ENCODE assay signal across 8 mouse cellular contexts in genomic region chr4:141020811-141021613, GRCm38 (mm10). TPM values are rescaled to one million over a fixed set of nuclear protein-coding genes. Genes with fewer than 3 reads are reported as not detected.
A peak's percentile ranks its signal among the peaks of the same experiment; 100 is the strongest.
DNase-seq lines count a peak whose midpoint lies in the region; ATAC-seq lines count a peak whose summit lies in the region.
"Had no signal": no experiment of that assay in that cellular context is flagged by ENCODE, and none has a peak within 500 bp of the region (broad histone marks: within the 10 kb centered on the region; RNA-seq: fewer than 3 reads in every experiment).

No protein-coding gene starts in this region.

- H3K9me3 ChIP-seq in forebrain, embryonic 14.5 days (replicated peaks; ENCODE audit: control insufficient read depth, low read length) = no peaks in the 10 kb centered on the region
- H3K9me3 ChIP-seq in hindbrain, embryonic 13.5 days = no peaks in the 10 kb centered on the region
- H3K9me3 ChIP-seq in midbrain, embryonic 10.5 days (replicated peaks) = no peaks in the 10 kb centered on the region

- H3K4me1 ChIP-seq in forebrain, embryonic 14.5 days (ENCODE audit: control insufficient read depth, insufficient read depth, low read length) = peaks cover 25% of the 10 kb centered on the region
- peaks cover 54% of the 10 kb centered on the region for H3K4me1 ChIP-seq in hindbrain, embryonic 13.5 days (replicated peaks)
- peaks cover 38% of the 10 kb centered on the region for H3K4me1 ChIP-seq in midbrain, embryonic 10.5 days

- peak overlapping the region; percentile 3; the same call in 1 of the 2 replicates for H3K9ac ChIP-seq in forebrain, embryonic 14.5 days (ENCODE audit: low read length)
- H3K9ac ChIP-seq in hindbrain, embryonic 13.5 days = peak overlapping the region; percentile 61
- H3K9ac ChIP-seq: liver, embryonic 14.5 days had no signal

- DNase-seq in testis, postnatal 10 days (ENCODE audit: low spot score) = peak; percentile 84
- DNase-seq in testis, postnatal 14 days (ENCODE audit: low spot score) = no peak
- peak; percentile 88 for DNase-seq in forebrain, embryonic 14.5 days (ENCODE audit: low spot score)
- peak; percentile 73 for DNase-seq in midbrain, embryonic 10.5 days (ENCODE audit: low spot score)
- no peak for DNase-seq in T-cell, adult 2 months (ENCODE audit: low spot score)
- DNase-seq in left cerebral cortex, adult 11 months (ENCODE audit: low spot score) = no peak

- WGBS in forebrain, embryonic 14.5 days = 12% methylated on average over 14 of the region's 14 CpGs
- 17% methylated on average over 14 of the region's 14 CpGs for WGBS in hindbrain, embryonic 13.5 days
- 37% methylated on average over 14 of the region's 14 CpGs for WGBS in midbrain, embryonic 10.5 days

- peak overlapping the region; percentile 96 for H3K27ac ChIP-seq in forebrain, embryonic 14.5 days (ENCODE audit: low read depth, low read length)
- H3K27ac ChIP-seq in hindbrain, embryonic 13.5 days = peak overlapping the region; percentile 91
- peak overlapping the region; percentile 89 for H3K27ac ChIP-seq in midbrain, embryonic 10.5 days (replicated peaks)
- H3K27ac ChIP-seq: liver, embryonic 14.5 days had no signal

- ATAC-seq in forebrain, embryonic 14.5 days = peak; percentile 76
- ATAC-seq in hindbrain, embryonic 13.5 days (ENCODE audit: low FRiP score) = peak; percentile 70

- 0 out of 2 replicates have a peak overlapping the region, but pooled peaks have one; percentile 8 for H3K4me2 ChIP-seq in forebrain, embryonic 14.5 days (ENCODE audit: low read length)
- peak overlapping the region; percentile 6; the same call in 1 of the 2 replicates for H3K4me2 ChIP-seq in hindbrain, embryonic 13.5 days

- no peaks in the 10 kb centered on the region for H3K27me3 ChIP-seq in forebrain, embryonic 14.5 days (replicated peaks; ENCODE audit: control insufficient read depth, insufficient read depth, low read length)
- H3K27me3 ChIP-seq in hindbrain, embryonic 13.5 days = no peaks in the 10 kb centered on the region
- H3K27me3 ChIP-seq in midbrain, embryonic 10.5 days (ENCODE audit: low read depth, poor library complexity, severe bottlenecking) = no peaks in the 10 kb centered on the region

- peaks cover 38% of the 10 kb centered on the region for H3K36me3 ChIP-seq in forebrain, embryonic 14.5 days (ENCODE audit: control insufficient read depth, insufficient read depth, low read length)
- H3K36me3 ChIP-seq in hindbrain, embryonic 13.5 days = peaks cover 65% of the 10 kb centered on the region
- H3K36me3 ChIP-seq in midbrain, embryonic 10.5 days = peaks cover 97% of the 10 kb centered on the region

- H3K4me3 ChIP-seq in forebrain, embryonic 14.5 days (ENCODE audit: low read depth, low read length) = no peak overlapping the region
- no peak overlapping the region for H3K4me3 ChIP-seq in hindbrain, embryonic 13.5 days
- H3K4me3 ChIP-seq in midbrain, embryonic 10.5 days = peak overlapping the region; percentile 31

RNA-seq across cellular contexts. Expression of gene Mfap2, which starts 10.8 kb away (rescaled TPM):
- polyA plus RNA-seq in forebrain, embryonic 14.5 days (2014; fragmentation: Nextera tagmentation; extraction: Ambion mirVana) = 255 and 287 TPM in 2 replicates
- 198 and 227 TPM in 2 replicates for polyA plus RNA-seq in hindbrain, embryonic 13.5 days (2015; fragmentation: Nextera tagmentation; extraction: Ambion mirVana)
- polyA plus RNA-seq in midbrain, embryonic 10.5 days (2016; fragmentation: Nextera tagmentation; extraction: Ambion mirVana) = 260 and 321 TPM in 2 replicates

RNA-seq across cellular contexts. Expression of gene Atp13a2, which starts 34.3 kb away (rescaled TPM):
- polyA plus RNA-seq in forebrain, embryonic 14.5 days (2014; fragmentation: Nextera tagmentation; extraction: Ambion mirVana) = 79.9 and 110 TPM in 2 replicates
- polyA plus RNA-seq in hindbrain, embryonic 13.5 days (2015; fragmentation: Nextera tagmentation; extraction: Ambion mirVana) = 140 TPM in 2 replicates
- 42.5 and 56.5 TPM in 2 replicates for polyA plus RNA-seq in midbrain, embryonic 10.5 days (2016; fragmentation: Nextera tagmentation; extraction: Ambion mirVana)

RNA-seq across cellular contexts. Expression of gene Crocc, which starts 39.3 kb away (rescaled TPM):
- 6.6 and 7.8 TPM in 2 replicates for polyA plus RNA-seq in forebrain, embryonic 14.5 days (2014; fragmentation: Nextera tagmentation; extraction: Ambion mirVana)
- 6.0 and 6.2 TPM in 2 replicates for polyA plus RNA-seq in hindbrain, embryonic 13.5 days (2015; fragmentation: Nextera tagmentation; extraction: Ambion mirVana)
- polyA plus RNA-seq in midbrain, embryonic 10.5 days (2016; fragmentation: Nextera tagmentation; extraction: Ambion mirVana) = 10.8 and 11.0 TPM in 2 replicates

RNA-seq across cellular contexts. Expression of gene Necap2, which starts 57.1 kb away (rescaled TPM):
- polyA plus RNA-seq in forebrain, embryonic 14.5 days (2014; fragmentation: Nextera tagmentation; extraction: Ambion mirVana) = 36.6 and 41.8 TPM in 2 replicates
- polyA plus RNA-seq in hindbrain, embryonic 13.5 days (2015; fragmentation: Nextera tagmentation; extraction: Ambion mirVana) = 52.6 and 57.3 TPM in 2 replicates
- polyA plus RNA-seq in midbrain, embryonic 10.5 days (2016; fragmentation: Nextera tagmentation; extraction: Ambion mirVana) = 54.8 TPM in 2 replicates

Comparison
In these comparisons a context has a peak if more than half of its experiments do, and no peak if none do; other contexts are left out.
1. DNase-seq: peak in testis, postnatal 10 days (single experiment), forebrain, embryonic 14.5 days (single experiment) and midbrain, embryonic 10.5 days (single experiment); none in testis, postnatal 14 days (single experiment), T-cell, adult 2 months (single experiment) and left cerebral cortex, adult 11 months (single experiment).
2. Peak in every context shown above with its lines, with median percentiles within 50 percentile points of each other: H3K27ac ChIP-seq.